Mouse (Mus musculus) frontal cortex, postnatal 36 days (tissue): ENCODE results near the gene Nrn1.

Experiments
- DNase-seq, 2 experiments: peaks; one replicate each; pipeline ENCODE4 v3.0.0; 2022; ENCODE audit warnings: low spot score in 2 of 2

Nrn1 gene

GRCm38 (mm10) chr13:36725881-36726280, 9.1 kb downstream of the Nrn1 start:
- DNase-seq = no peak

- DNase-seq = peak; percentile 67 to 73
Observed at GRCm38 (mm10) chr13:36724533-36725470, 10.1 kb downstream of the Nrn1 start.

DNA sequence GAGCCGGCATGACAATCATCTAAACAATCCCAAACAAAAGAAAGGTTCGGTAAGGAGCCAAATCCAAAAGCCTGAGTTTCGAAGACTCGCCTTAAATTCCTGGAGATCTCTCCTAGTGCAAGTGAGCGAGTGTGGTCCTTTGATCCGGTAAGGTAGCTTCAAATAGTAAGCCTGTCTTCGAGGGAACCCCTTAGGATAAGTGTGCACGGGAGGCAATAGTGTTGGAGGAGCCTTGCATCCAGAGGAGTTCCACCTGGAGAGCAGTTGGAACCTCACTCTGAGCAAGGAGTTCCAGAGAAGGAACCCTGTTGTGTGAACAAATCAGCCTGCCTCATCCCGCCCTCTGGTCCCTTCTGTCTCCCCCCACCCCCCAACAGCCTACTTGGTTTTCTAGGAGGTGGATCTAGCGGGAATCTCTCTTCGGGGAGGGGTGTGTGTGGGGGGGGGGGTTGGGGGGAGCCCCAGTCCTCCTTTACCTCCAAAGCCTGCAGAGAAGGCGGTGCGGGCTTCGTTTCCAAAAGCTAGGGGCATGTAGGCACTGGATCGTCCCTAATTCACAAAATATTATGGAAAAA, 11.1 kb downstream of the Nrn1 start:
- DNase-seq = peak; percentile 11 to 26

- DNase-seq = no peak
Observed at GRCm38 (mm10) chr13:36722309-36722708, 12.6 kb downstream of the Nrn1 start.

DNA sequence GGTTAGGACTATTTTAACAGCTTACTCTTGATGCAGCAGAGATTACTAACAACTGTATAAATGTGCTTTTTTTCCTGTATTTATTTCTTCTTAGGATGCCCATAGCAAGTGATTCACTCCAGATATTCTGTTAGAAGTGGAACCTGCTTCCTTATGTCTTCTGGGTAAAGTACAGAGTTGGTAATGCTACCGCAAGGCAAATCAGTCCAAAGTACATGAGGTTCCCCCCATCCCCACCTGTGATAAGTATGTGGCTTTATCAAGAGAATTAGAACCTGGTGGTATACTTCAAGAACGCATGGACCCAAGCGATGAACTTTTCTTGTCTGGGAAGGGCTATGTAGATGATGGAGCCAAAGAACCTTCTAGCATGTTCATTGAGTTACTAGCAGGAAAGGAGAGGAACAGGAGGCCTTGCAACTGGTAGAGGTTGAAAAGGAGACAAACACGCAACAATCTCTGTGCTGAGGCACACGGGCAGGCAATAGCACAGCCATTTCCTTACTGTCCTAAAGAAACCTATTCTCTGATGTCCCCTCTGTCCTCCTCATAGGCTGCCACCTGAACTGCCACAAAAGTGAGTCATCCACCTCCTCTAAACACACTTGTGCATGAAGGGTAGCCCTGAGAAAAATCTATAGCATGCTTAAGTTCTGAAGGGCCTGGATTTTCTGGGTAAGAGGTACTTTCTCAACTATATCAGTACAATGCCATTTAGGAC, 14.5 kb downstream of the Nrn1 start:
- no peak for DNase-seq

GRCm38 (mm10) chr13:36717376-36717775, 17.6 kb downstream of the Nrn1 start:
- DNase-seq = no peak

- no peak for DNase-seq
Observed at GRCm38 (mm10) chr13:36716708-36717107, 18.2 kb downstream of the Nrn1 start.

GRCm38 (mm10) chr13:36714101-36714500, 20.8 kb downstream of the Nrn1 start:
- DNase-seq = no peak

DNA sequence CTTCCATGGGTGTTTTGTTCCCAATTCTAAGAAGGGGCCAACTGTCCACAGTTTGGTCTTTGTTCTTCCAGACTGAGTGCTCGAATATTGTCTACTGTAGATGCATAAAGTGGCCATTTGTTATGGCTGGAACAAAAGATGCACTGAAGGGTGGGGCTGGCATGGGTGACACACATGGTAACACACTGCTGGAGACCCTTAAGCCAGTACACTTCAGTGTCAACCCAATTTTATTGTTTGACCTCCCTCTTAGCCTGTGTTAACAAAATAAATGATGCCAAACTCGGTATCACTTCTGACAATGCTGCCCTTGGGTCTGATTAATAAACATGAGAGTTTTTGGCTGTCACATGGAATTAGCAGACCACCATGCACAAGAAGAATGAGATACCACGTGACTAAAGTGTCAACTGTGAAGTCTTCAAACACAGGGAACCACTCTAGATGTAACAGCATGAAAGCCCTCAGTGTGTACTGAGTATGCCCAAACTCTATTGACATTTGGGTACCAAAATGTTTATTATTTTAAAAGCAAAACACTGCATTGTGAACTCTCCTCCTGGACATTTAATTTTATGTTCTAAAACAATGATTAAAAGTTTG, 27.7 kb downstream of the Nrn1 start:
- no peak for DNase-seq

- DNase-seq = peak; percentile 48 to 66
Observed at GRCm38 (mm10) chr13:36696351-36696771, 38.6 kb downstream of the Nrn1 start.

GRCm38 (mm10) chr13:36695516-36696201, 39.3 kb downstream of the Nrn1 start:
- peak; percentile 26 to 59 for DNase-seq

- DNase-seq = no peak
Observed at GRCm38 (mm10) chr13:36683581-36683980, 51.4 kb downstream of the Nrn1 start.

- DNase-seq = no peak
Observed at GRCm38 (mm10) chr13:36680690-36681355, 54.1 kb downstream of the Nrn1 start.

DNA sequence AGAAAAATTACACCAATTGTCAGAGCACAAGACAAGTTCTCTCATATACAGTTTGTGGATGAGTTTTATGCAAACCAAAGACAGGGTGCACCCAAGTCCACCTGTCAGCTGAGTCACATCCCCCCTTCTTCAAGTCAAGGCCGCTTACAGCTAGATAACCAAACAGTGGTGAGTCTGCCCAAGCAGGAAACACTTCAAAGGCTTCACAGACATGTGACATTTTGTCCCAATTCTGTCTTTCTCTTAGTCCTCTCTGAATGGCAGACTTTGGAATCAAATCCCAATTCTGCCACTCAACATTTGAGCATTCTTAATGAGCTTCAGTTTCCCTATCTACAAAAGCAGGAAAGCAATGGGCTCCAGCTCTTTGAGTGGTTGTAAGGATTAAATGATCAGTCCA, 55.6 kb downstream of the Nrn1 start:
- DNase-seq = no peak
